Mouse (Mus musculus) heart, postnatal 0 days (tissue): ENCODE data around the gene Fgfbp3. TPM values are rescaled to one million over a fixed set of nuclear protein-coding genes. Genes with fewer than 3 reads are reported as not detected.

Experiments
- ATAC-seq: fragments of 200-750 bp; cut with Nextera tagmentation; 2 replicates; pipeline ENCODE4 v1.8.0; 2017; ENCODE audit warnings: low read depth, moderate number of reproducible peaks, moderate library complexity; ENCODE audit not compliant: insufficient read depth
- DNase-seq: peaks from one replicate; pipeline ENCODE4 v3.0.0-alpha.2; 2016; ENCODE audit warnings: low spot score
- H3K27ac ChIP-seq: fragments of 300-500 bp; sonication (generic); 2 replicates; pipeline ENCODE4 v1.5.1; 2014; ENCODE audit warnings: low read depth, mild to moderate bottlenecking
- H3K27me3 ChIP-seq: fragments of 300-500 bp; sonication (generic); 2 replicates; pipeline ENCODE4 v1.6.1; 2014; ENCODE audit warnings: low read length, mixed read lengths; ENCODE audit not compliant: control insufficient read depth, insufficient read depth
- H3K36me3 ChIP-seq: fragments of 300-500 bp; sonication (generic); replicated peaks from 2 replicates; pipeline ENCODE4 v1.6.1; 2014; ENCODE audit warnings: low read length, mixed read lengths; ENCODE audit not compliant: control insufficient read depth, insufficient read depth
- H3K4me1 ChIP-seq: fragments of 300-500 bp; sonication (generic); 2 replicates; pipeline ENCODE4 v1.6.1; 2014; ENCODE audit warnings: antibody characterized with exemption; ENCODE audit not compliant: control insufficient read depth, insufficient read depth
- H3K4me2 ChIP-seq: fragments of 300-500 bp; sonication (generic); 2 replicates; pipeline ENCODE4 v1.6.1; 2014; ENCODE audit warnings: low read depth, mild to moderate bottlenecking, low read length, moderate library complexity
- H3K4me3 ChIP-seq: fragments of 300-500 bp; sonication (generic); 2 replicates; pipeline ENCODE4 v1.5.1; 2014; ENCODE audit warnings: low read depth, low read length
- H3K9ac ChIP-seq: fragments of 300-500 bp; sonication (generic); replicated peaks from 2 replicates; pipeline ENCODE4 v1.6.1; 2014; ENCODE audit warnings: low read depth, low read length, mixed read lengths
- H3K9me3 ChIP-seq: fragments of 300-500 bp; sonication (generic); replicated peaks from 2 replicates; pipeline ENCODE4 v1.6.1; 2016; ENCODE audit warnings: low read length; ENCODE audit not compliant: control insufficient read depth
- CTCF ChIP-seq: IDR thresholded peaks from 2 replicates; pipeline ENCODE4 v1.5.1; 2016; ENCODE audit warnings: antibody characterized with exemption, control low read depth, low read depth
- EP300 ChIP-seq: IDR thresholded peaks from 2 replicates; pipeline ENCODE4 v1.6.1; 2016; ENCODE audit warnings: antibody characterized with exemption, low read depth
- WGBS: fragments of 180-500 bp; shearing (Covaris S2); extraction: QIAGEN DNeasy Blood & Tissue Kit; methylation state at CpG from one replicate; pipeline ENCODE4 v1.1.7; 2014; 5-methylcytosine and 5-hydroxymethylcytosine counted together
- polyA plus RNA-seq: library from polyadenylated mRNA; unstranded; fragments of >200 nt; fragmentation: Nextera tagmentation; extraction: Ambion mirVana; gene quantifications from 2 replicates; pipeline ENCODE4 v1.2.1, GENCODE M21; 2015
- total RNA-seq: library from RNA; depleted of rRNA; stranded (reverse); fragments of >200 nt; gene quantifications from 2 replicates; pipeline ENCODE4 v1.2.3, GENCODE M21; 2014; ENCODE audit warnings: low replicate concordance

Gene Fgfbp3
- total and polyA plus RNA-seq, 2 experiments from 2014 or later, result 4.6 to 6.0 TPM

- no peak overlapping the region for H3K4me3 ChIP-seq
- no peak for ATAC-seq
- 76% methylated on average over 1 of the region's 1 CpGs for WGBS
- no peaks in the 10 kb centered on the region for H3K4me1 ChIP-seq
- 0 out of 2 replicates have a peak, but pooled peaks cover 4% of the 10 kb centered on the region for H3K36me3 ChIP-seq
- no peak overlapping the region for H3K9ac ChIP-seq
- no peak overlapping the region for H3K27ac ChIP-seq
- no peaks in the 10 kb centered on the region for H3K9me3 ChIP-seq
- DNase-seq, result no peak
- no peak for TF ChIP-seq CTCF
- no peaks in the 10 kb centered on the region for H3K27me3 ChIP-seq
- H3K4me2 ChIP-seq, result no peak overlapping the region
These were observed 20.6 kb upstream of the Fgfbp3 start for GRCm38 (mm10) chr19:36940064-36940463.

GRCm38 (mm10) chr19:36938008-36938407 lies 18.6 kb upstream of the Fgfbp3 start:
- H3K4me2 ChIP-seq, result no peak overlapping the region
- H3K4me1 ChIP-seq, result no peaks in the 10 kb centered on the region
- 0 out of 2 replicates have a peak, but pooled peaks cover 4% of the 10 kb centered on the region for H3K36me3 ChIP-seq
- H3K9me3 ChIP-seq, result no peaks in the 10 kb centered on the region
- no peak for ATAC-seq
- H3K4me3 ChIP-seq, result no peak overlapping the region
- no peak overlapping the region for H3K9ac ChIP-seq
- no peak for DNase-seq
- H3K27me3 ChIP-seq, result no peaks in the 10 kb centered on the region
- TF ChIP-seq CTCF (no peak), EP300 (no peak)
- no peak overlapping the region for H3K27ac ChIP-seq

GRCm38 (mm10) chr19:36936285-36936684 lies 16.9 kb upstream of the Fgfbp3 start:
- no peak for ATAC-seq
- WGBS, result 86% methylated on average over 4 of the region's 4 CpGs
- H3K4me2 ChIP-seq, result no peak overlapping the region

GRCm38 (mm10) chr19:36932613-36933012 lies 13.2 kb upstream of the Fgfbp3 start:
- ATAC-seq, result no peak
- Histone ChIP-seq H3K9me3 (no peaks in the 10 kb centered on the region), H3K4me2 (no peak overlapping the region), H3K36me3 (0 out of 2 replicates have a peak, but pooled peaks cover 4% of the 10 kb centered on the region), H3K4me3 (no peak overlapping the region), H3K27me3 (no peaks in the 10 kb centered on the region), H3K9ac (no peak overlapping the region), H3K27ac (no peak overlapping the region), H3K4me1 (peaks cover 5% of the 10 kb centered on the region; the same call in 1 of the 2 replicates)
- no peak for DNase-seq
- TF ChIP-seq CTCF (no peak), EP300 (no peak)
- 69% methylated on average over 2 of the region's 2 CpGs for WGBS

More at GRCm38 (mm10) chr19:36936285-36936684, 16.9 kb upstream of the Fgfbp3 start:
- Histone ChIP-seq H3K27ac (no peak overlapping the region), H3K9ac (no peak overlapping the region), H3K4me3 (no peak overlapping the region), H3K9me3 (no peaks in the 10 kb centered on the region), H3K4me1 (no peaks in the 10 kb centered on the region), H3K27me3 (no peaks in the 10 kb centered on the region), H3K36me3 (0 out of 2 replicates have a peak, but pooled peaks cover 4% of the 10 kb centered on the region)
- DNase-seq, result no peak
- TF ChIP-seq CTCF, result no peak
- no peak for TF ChIP-seq EP300

GRCm38 (mm10) chr19:36932097-36932496 lies 12.7 kb upstream of the Fgfbp3 start:
- no peak overlapping the region for H3K9ac ChIP-seq
- DNase-seq, result no peak
- H3K36me3 ChIP-seq, result 0 out of 2 replicates have a peak, but pooled peaks cover 4% of the 10 kb centered on the region
- no peak for TF ChIP-seq EP300
- TF ChIP-seq CTCF, result no peak
- H3K4me2 ChIP-seq, result no peak overlapping the region
- no peaks in the 10 kb centered on the region for H3K9me3 ChIP-seq
- H3K27me3 ChIP-seq, result no peaks in the 10 kb centered on the region
- H3K27ac ChIP-seq, result no peak overlapping the region
- H3K4me1 ChIP-seq, result peaks cover 10% of the 10 kb centered on the region
- no peak for ATAC-seq
- no peak overlapping the region for H3K4me3 ChIP-seq

- DNase-seq, result no peak
- Histone ChIP-seq H3K27me3 (no peaks in the 10 kb centered on the region), H3K36me3 (no peaks in the 10 kb centered on the region)
These were observed 10.4 kb upstream of the Fgfbp3 start for GRCm38 (mm10) chr19:36929816-36930215.

More at GRCm38 (mm10) chr19:36929816-36930215, 10.4 kb upstream of the Fgfbp3 start:
- Histone ChIP-seq H3K9ac (no peak overlapping the region), H3K27ac (no peak overlapping the region), H3K9me3 (no peaks in the 10 kb centered on the region), H3K4me3 (no peak overlapping the region), H3K4me1 (peaks cover 16% of the 10 kb centered on the region), H3K4me2 (no peak overlapping the region)
- no peak for TF ChIP-seq EP300
- TF ChIP-seq CTCF, result no peak
- no peak for ATAC-seq
